Comparison of ENCODE assay signal across 22 mouse cellular contexts in genomic region chr10:61729181-61729580, GRCm38 (mm10). TPM values are rescaled to one million over a fixed set of nuclear protein-coding genes. Genes with fewer than 3 reads are reported as not detected.
DNase-seq lines count a peak whose midpoint lies in the region; ATAC-seq and TF ChIP-seq lines count a peak whose summit lies in the region.
"Had no signal": no experiment of that assay in that cellular context is flagged by ENCODE, and none has a peak within 500 bp of the region (broad histone marks: within the 10 kb centered on the region; RNA-seq: fewer than 3 reads in every experiment).

No protein-coding gene starts in this region.

- H3K4me2 ChIP-seq in forebrain, postnatal 0 days (ENCODE audit: low read depth): no peak overlapping the region
- H3K4me2 ChIP-seq: forebrain, embryonic 15.5 days; hindbrain, embryonic 12.5 days had no signal

- no peaks in the 10 kb centered on the region for H3K4me1 ChIP-seq in forebrain, postnatal 0 days (ENCODE audit: insufficient read depth)
- H3K4me1 ChIP-seq in forebrain, embryonic 10.5 days: no peaks in the 10 kb centered on the region
- H3K4me1 ChIP-seq: forebrain, embryonic 15.5 days; hindbrain, embryonic 12.5 days had no signal

- H3K27ac ChIP-seq in forebrain, postnatal 0 days (ENCODE audit: low read depth, low read length): no peak overlapping the region
- H3K27ac ChIP-seq in forebrain, embryonic 10.5 days: no peak overlapping the region
- H3K27ac ChIP-seq: embryonic facial prominence, embryonic 10.5 days; forebrain, embryonic 15.5 days; heart, embryonic 10.5 days; hindbrain, embryonic 12.5 days had no signal

- H3K36me3 ChIP-seq in forebrain, postnatal 0 days (ENCODE audit: insufficient read depth): no peaks in the 10 kb centered on the region
- H3K36me3 ChIP-seq in forebrain, embryonic 10.5 days (replicated peaks): peaks cover 6% of the 10 kb centered on the region; the same call in 1 of the 2 replicates
- H3K36me3 ChIP-seq: forebrain, embryonic 15.5 days; hindbrain, embryonic 12.5 days had no signal

- no peaks in the 10 kb centered on the region for H3K9me3 ChIP-seq in forebrain, postnatal 0 days (ENCODE audit: low read length)
- 0 out of 2 replicates have a peak, but pooled peaks cover 3% of the 10 kb centered on the region for H3K9me3 ChIP-seq in forebrain, embryonic 10.5 days
- H3K9me3 ChIP-seq: forebrain, embryonic 15.5 days; G1E; heart, embryonic 10.5 days had no signal

- H3K27me3 ChIP-seq in forebrain, postnatal 0 days (ENCODE audit: insufficient read depth, low read length): no peaks in the 10 kb centered on the region
- H3K27me3 ChIP-seq in forebrain, embryonic 10.5 days (ENCODE audit: poor library complexity, severe bottlenecking): no peaks in the 10 kb centered on the region
- H3K27me3 ChIP-seq: forebrain, embryonic 15.5 days; hindbrain, embryonic 12.5 days had no signal

- ATAC-seq in forebrain, postnatal 0 days: peak; percentile 48; the same call in 1 of the 2 replicates
- no peak for ATAC-seq in erythroid progenitor cell, adult 5-6 weeks (replicated peaks; ENCODE audit: low FRiP score, poor library complexity, severe bottlenecking)
- ATAC-seq: CD4-positive, CD25-positive, alpha-beta regulatory T cell, adult 4 months; forebrain, embryonic 15.5 days; hindbrain, embryonic 16.5 days had no signal

- H3K4me3 ChIP-seq in forebrain, postnatal 0 days (ENCODE audit: low read depth, low read length): no peak overlapping the region
- no peak overlapping the region for H3K4me3 ChIP-seq in forebrain, embryonic 10.5 days
- H3K4me3 ChIP-seq: embryonic facial prominence, embryonic 10.5 days; forebrain, embryonic 15.5 days; heart, embryonic 10.5 days; hindbrain, embryonic 12.5 days had no signal

- no peak for TF ChIP-seq CTCF in forebrain, postnatal 0 days (IDR thresholded peaks at IDR 0.05; ENCODE audit: low read depth)

- 82% methylated on average over 11 of the region's 11 CpGs for WGBS in forebrain, postnatal 0 days
- WGBS in forebrain, embryonic 10.5 days: 88% methylated on average over 11 of the region's 11 CpGs

- no peak for DNase-seq in forebrain, postnatal 0 days
- no peak for DNase-seq in forebrain, embryonic 10.5 days (ENCODE audit: extremely low spot score, low spot score)
- DNase-seq in layer of hippocampus, adult 18-20 months (ENCODE audit: low spot score in 2 of 2): peak; percentile 29 to 74
- no peak for DNase-seq in layer of hippocampus, postnatal 10 days (ENCODE audit: low spot score in 2 of 2)
- peak; percentile 37 for DNase-seq in MN1 (ENCODE audit: low spot score)
- DNase-seq in layer of hippocampus, adult 9-11 months: peak; percentile 67
- DNase-seq: adrenal gland, postnatal 10 days; B cell, adult 2 months; cerebellum, adult 11-12 months; cerebellum, adult 9-10 months; gastrocnemius, postnatal 10 days; heart, adult 18-20 months; heart, postnatal 10 days; heart, postnatal 4 days had no signal

- H3K9ac ChIP-seq in forebrain, postnatal 0 days: no peak overlapping the region
- H3K9ac ChIP-seq: forebrain, embryonic 15.5 days; hindbrain, embryonic 12.5 days had no signal

RNA-seq across cellular contexts. Expression of gene Aifm2, which starts 14.1 kb away (rescaled TPM):
- total RNA-seq in forebrain, postnatal 0 days (2014; rRNA removed): 11.5 and 13.0 TPM in 2 replicates
- 8.4 and 11.7 TPM in 2 replicates for polyA plus RNA-seq in forebrain, postnatal 0 days (2015; fragmentation: Nextera tagmentation; extraction: Ambion mirVana)
- polyA plus RNA-seq in forebrain, embryonic 10.5 days (2016; fragmentation: Nextera tagmentation; extraction: Ambion mirVana): 8.9 and 9.2 TPM in 2 replicates
- 1 to 10 TPM; 8.4 to 9.8 TPM for total RNA-seq in layer of hippocampus, adult 18-20 months (2021)
- 1 to 10 TPM; 6.6 to 8.8 TPM for total RNA-seq in layer of hippocampus, postnatal 10 days (2021)
- 1.3 and 6.5 TPM in 2 replicates for total RNA-seq in erythroid progenitor cell, adult 5-6 weeks (2015; ENCODE audit: low replicate concordance)
- total RNA-seq in erythroid progenitor cell, adult 5-6 weeks (2017; ENCODE audit: low replicate concordance): 1.8 and 9.9 TPM in 2 replicates

RNA-seq across cellular contexts. Expression of gene Tysnd1, which starts 33.9 kb away (rescaled TPM):
- total RNA-seq in forebrain, postnatal 0 days (2014; rRNA removed): 50.5 and 56.8 TPM in 2 replicates
- 34.0 and 34.4 TPM in 2 replicates for polyA plus RNA-seq in forebrain, postnatal 0 days (2015; fragmentation: Nextera tagmentation; extraction: Ambion mirVana)
- polyA plus RNA-seq in forebrain, embryonic 10.5 days (2016; fragmentation: Nextera tagmentation; extraction: Ambion mirVana): 25.5 and 26.3 TPM in 2 replicates
- 10 to 100 TPM; 22.2 to 25.9 TPM for total RNA-seq in layer of hippocampus, adult 18-20 months (2021)
- 10 to 100 TPM; 30.8 to 34.4 TPM for total RNA-seq in layer of hippocampus, postnatal 10 days (2021)
- total RNA-seq in erythroid progenitor cell, adult 5-6 weeks (2015; ENCODE audit: low replicate concordance): 6.3 and 14.1 TPM in 2 replicates
- 3.5 and 7.3 TPM in 2 replicates for total RNA-seq in erythroid progenitor cell, adult 5-6 weeks (2017; ENCODE audit: low replicate concordance)

RNA-seq across cellular contexts. Expression of gene Sar1a, which starts 49.1 kb away (rescaled TPM):
- total RNA-seq in forebrain, postnatal 0 days (2014; rRNA removed): 188 and 221 TPM in 2 replicates
- 208 and 213 TPM in 2 replicates for polyA plus RNA-seq in forebrain, postnatal 0 days (2015; fragmentation: Nextera tagmentation; extraction: Ambion mirVana)
- polyA plus RNA-seq in forebrain, embryonic 10.5 days (2016; fragmentation: Nextera tagmentation; extraction: Ambion mirVana): 225 and 226 TPM in 2 replicates
- total RNA-seq in layer of hippocampus, adult 18-20 months (2021): 100 to 1,000 TPM; 119 to 122 TPM
- total RNA-seq in layer of hippocampus, postnatal 10 days (2021): 100 to 1,000 TPM; 127 TPM
- total RNA-seq in erythroid progenitor cell, adult 5-6 weeks (2015; ENCODE audit: low replicate concordance): 43.6 and 65.2 TPM in 2 replicates
- 26.9 and 52.8 TPM in 2 replicates for total RNA-seq in erythroid progenitor cell, adult 5-6 weeks (2017; ENCODE audit: low replicate concordance)

RNA-seq across cellular contexts. Expression of gene H2afy2, which starts 54.8 kb away (rescaled TPM):
- 129 and 143 TPM in 2 replicates for total RNA-seq in forebrain, postnatal 0 days (2014; rRNA removed)
- 175 and 191 TPM in 2 replicates for polyA plus RNA-seq in forebrain, postnatal 0 days (2015; fragmentation: Nextera tagmentation; extraction: Ambion mirVana)
- polyA plus RNA-seq in forebrain, embryonic 10.5 days (2016; fragmentation: Nextera tagmentation; extraction: Ambion mirVana): 327 and 330 TPM in 2 replicates
- total RNA-seq in layer of hippocampus, adult 18-20 months (2021): 10 to 100 TPM; 12.8 to 14.6 TPM
- 10 to 100 TPM; 36.8 to 37.1 TPM for total RNA-seq in layer of hippocampus, postnatal 10 days (2021)
- not detected in 2 replicates for total RNA-seq in erythroid progenitor cell, adult 5-6 weeks (2015; ENCODE audit: low replicate concordance)
- not detected in 2 replicates for total RNA-seq in erythroid progenitor cell, adult 5-6 weeks (2017; ENCODE audit: low replicate concordance)
- polyA plus RNA-seq: CD4-positive, CD25-positive, alpha-beta regulatory T cell, adult 4 months; G1E had no signal

Comparison
In these comparisons a context has a peak if more than half of its experiments do, and no peak if none do; other contexts are left out.
1. DNase-seq: peak in layer of hippocampus, adult 18-20 months (2 of 2), MN1 (single experiment) and layer of hippocampus, adult 9-11 months (single experiment); none in forebrain, postnatal 0 days (single experiment), forebrain, embryonic 10.5 days (single experiment) and layer of hippocampus, postnatal 10 days (0 of 2).